Mouse (Mus musculus) kidney, adult 9 months (tissue): ENCODE data around the gene Rgl1.
A peak's percentile ranks its signal among the peaks of the same experiment; 100 is the strongest.

Experiments
- DNase-seq: peaks from one replicate; pipeline ENCODE4 v3.0.0; 2022

The Rgl1 gene

GRCm38 (mm10) chr1:152613158-152613857 is 152.8 kb downstream of the Rgl1 start:
- peak; percentile 91 for DNase-seq

GRCm38 (mm10) chr1:152612535-152613157 is 153.5 kb downstream of the Rgl1 start:
- DNase-seq = peak; percentile 96

DNA sequence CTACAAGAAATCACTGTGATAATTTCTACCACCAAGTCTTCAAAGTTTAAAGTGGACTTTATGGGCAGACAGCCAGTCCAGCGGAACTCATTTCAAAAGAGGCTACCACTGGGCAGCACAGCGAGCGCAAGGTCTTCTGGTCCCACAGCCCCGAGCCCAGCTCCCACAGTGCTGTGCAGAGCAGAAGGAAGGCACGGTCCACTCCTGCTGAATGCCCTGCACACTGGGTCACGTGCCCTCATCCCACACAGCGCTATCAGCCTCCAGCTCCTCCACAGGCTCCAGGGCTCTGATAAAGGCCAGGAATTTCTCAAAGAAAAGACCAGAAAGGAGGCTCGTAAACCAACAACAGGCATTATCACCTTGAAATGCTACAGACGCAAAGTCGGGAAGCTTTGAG is 156.6 kb downstream of the Rgl1 start:
- peak; percentile 60 for DNase-seq

GRCm38 (mm10) chr1:152609006-152609405 is 157.1 kb downstream of the Rgl1 start:
- DNase-seq = peak; percentile 65

GRCm38 (mm10) chr1:152607765-152608164 is 158.4 kb downstream of the Rgl1 start:
- peak; percentile 75 for DNase-seq

DNA sequence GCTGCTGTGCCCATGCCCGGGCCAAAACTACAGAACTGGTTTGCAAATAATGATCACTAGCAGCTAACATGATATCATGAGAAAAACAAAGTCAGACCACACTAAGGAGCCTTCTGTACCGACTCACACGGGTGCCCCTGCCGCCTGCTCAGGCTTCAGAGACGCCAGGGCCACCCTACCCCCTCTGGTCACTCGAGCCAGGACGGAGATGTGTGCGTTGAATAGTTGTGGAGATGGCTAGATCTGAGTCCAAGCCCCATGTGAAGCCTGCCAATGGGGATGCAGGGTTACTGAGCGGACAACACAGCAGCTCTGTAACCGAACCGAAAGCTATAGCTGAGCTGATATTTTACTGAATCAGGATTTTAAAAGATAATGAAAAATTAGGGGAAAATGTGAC is 159.4 kb downstream of the Rgl1 start:
- DNase-seq = no peak

DNA sequence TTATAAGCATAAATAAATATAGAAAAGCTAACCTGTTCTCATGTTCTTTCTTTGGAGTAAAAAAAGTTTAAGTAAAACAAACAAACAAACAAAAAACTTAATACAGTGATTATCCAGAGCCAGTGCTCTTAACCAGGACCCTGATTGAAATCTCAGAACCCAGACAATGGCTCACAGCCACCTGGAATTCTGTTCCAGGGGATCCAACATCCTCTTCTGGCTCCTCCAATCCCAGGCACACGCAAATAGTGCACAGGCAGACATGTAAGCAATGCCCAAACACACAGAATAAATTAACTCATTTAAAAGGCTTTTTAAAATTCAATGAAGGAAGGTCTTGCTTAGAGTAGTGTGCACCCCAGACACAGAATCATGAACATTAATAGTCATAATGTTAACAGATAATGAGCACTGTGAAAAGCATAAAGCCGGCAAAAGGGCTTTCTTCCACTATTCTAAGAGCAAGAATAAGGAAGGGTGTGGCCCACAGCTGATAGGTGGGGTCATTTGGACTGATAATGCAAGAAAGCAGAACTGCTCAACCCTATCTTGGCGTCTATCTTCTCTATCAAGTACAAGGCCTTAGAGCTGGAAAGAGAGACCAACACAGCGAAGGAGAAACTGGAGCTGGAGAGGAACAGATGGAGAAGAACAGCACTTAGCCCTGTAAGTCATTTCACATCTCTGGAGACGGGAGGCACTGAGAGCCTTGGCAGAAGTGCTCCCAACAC is 160.1 kb downstream of the Rgl1 start:
- no peak for DNase-seq

- no peak for DNase-seq
These were observed 162.0 kb downstream of the Rgl1 start for GRCm38 (mm10) chr1:152604147-152604546.

DNA sequence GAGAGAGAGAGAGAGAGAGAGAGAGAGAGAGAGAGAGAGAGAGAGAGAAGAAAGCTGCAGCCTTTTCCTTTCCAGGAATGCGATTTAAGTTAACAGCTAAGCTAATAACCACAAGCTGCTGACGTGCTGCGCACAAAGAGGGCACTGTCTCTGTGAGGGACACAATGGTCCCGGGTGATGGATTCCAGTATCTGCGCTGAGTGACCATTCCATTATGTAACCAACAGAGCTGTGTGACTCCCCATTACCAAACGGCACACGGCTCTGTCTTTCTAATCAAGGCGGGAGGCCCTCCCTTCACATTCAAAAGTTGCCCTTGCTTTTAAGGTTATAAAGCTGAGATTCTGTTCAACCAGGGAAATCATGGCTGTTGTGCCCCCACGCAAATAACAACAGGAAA is 162.5 kb downstream of the Rgl1 start:
- DNase-seq = no peak

DNA sequence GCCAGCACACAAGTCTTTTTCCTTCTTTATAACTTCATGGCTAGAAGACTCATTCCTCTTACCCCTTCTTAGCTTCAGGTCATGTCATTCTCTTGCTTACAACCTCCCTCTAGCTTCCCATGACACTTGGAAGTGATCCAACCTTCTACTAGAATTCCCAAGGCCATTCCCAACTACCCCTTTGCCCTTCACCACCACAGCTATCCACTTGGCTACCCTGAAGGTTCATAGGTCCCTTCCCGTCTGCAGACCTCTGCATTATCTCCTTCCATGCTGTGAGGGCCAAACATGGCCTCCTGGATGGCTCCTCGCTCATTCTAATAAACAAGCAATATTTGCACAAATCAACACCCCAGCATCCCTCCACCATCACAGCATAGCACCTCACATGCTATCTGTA is 165.7 kb downstream of the Rgl1 start:
- DNase-seq = peak; percentile 64

DNA sequence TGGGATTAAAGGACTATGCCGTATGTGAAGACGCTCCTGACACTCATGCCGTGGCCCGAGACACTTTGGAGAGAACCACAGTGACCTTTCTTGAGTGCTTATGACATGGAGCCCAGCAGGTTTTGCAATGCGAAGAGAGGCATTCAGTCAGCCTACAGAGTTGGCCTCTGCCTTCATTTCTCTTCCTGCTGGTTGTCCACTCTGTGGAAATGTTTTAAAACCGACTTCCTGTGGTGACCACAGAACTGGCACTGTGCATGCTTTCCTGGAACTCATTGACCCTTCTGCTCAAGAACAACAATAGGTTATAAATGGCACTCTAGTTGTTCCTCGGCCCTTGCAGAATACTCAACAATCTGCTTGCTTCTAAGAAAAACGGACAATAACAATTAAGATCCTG is 166.8 kb downstream of the Rgl1 start:
- DNase-seq = peak; percentile 74

DNA sequence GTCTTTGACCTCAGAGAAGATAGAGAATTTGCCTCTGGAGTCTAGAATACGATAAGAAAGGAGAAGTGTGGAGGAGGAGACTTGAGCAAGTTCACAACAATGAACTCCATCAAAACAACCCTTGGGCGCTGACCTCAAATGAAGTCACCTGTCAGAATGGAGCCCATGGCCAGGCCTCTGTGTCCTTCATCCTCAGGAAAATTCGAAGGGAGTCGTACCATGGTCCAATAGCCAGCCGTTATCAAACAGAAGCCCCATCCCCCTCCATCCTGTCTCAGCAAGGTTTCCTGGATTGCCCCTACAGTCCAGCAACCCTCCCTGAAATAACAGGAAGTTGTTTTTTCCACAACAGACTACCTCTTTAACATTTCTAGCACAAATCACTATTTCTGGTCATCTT is 171.5 kb downstream of the Rgl1 start:
- DNase-seq = no peak

DNA sequence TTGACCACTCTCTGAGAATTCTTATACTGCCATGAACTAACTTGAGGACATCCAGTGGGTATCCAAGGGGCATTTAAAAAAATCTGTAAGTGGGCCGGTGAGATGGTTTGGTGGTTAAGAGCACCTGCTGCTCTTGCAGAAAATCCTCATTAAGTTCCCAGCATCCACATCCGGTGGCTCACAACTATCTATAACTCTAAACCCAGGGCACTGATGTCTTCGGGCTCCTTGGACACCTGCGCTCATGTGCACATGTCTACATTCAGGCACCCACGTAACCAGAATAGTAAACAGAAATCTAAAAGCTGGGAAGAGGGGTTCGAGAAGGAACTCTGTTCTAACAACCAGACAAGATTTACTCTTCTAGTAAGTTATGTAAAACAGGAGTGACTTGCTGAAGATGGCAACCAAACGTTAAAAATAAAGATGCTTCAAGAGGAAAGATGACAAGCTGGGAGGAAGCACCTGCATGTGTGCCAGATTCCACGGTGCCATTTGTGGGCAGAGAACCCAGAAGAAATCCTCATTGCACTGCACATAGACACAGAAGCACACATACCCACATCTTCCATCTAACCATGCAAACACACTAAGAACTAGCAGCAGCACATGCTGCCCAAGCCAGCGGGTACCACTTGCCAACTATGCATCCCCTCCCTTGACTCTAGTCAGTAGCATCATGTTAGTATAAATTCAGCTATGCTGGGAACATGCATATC is 172.2 kb downstream of the Rgl1 start:
- DNase-seq = no peak

GRCm38 (mm10) chr1:152593382-152593781 is 172.8 kb downstream of the Rgl1 start:
- no peak for DNase-seq

DNA sequence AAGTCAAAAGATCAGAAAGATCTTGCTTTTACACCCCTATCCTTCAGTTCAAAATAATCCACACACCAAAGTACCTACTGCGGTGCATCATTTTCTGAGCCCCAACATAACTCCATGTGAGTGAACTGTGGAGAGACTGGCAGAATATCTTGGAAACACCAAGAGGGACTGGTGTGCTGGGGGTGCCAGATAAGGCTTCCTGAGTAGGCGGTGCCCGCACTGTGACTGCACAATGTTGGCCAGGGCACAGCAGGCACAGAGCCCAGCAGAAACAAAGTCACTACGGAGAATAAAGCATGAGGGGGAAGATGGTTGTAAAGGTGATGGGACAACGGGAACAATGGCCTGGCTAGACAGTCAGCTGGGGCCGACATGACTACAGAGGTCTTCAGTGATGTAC is 173.5 kb downstream of the Rgl1 start:
- DNase-seq = no peak

DNA sequence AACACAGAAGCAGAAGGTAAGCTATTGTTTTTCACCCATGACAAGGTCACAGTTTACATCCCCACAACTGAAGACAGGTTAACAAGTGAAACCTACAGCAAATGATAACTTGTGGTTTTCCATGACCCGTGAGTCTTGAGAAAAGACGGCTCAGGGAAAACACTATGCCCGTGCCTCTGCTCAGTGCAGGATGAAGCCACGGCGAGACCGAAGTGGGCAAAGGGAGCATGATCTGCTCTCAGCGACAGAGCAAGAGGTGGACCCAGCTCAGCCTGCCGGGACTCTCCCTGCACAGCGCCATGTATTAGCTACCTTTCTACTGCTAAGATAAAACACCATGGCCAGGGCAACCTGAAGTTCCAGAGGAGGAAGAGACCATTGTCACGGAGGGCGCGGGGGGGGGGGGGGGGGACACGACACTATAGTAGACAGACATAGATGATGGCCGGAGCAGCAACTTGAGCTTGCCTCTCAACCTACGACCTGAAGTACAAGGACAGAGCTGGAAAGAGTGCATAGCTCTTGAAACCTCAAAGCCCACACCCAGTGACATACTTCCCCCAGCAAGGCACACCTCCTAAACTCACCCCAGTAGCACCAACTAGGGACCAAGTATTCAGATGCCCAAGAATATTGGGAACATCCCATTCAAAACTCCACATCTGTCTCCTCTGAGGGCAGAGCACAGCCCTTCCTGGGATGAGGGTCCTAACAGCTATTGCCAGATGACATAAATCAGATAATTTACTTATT is 174.2 kb downstream of the Rgl1 start:
- no peak for DNase-seq

- no peak for DNase-seq
These were observed 175.8 kb downstream of the Rgl1 start for GRCm38 (mm10) chr1:152590321-152590720.

DNA sequence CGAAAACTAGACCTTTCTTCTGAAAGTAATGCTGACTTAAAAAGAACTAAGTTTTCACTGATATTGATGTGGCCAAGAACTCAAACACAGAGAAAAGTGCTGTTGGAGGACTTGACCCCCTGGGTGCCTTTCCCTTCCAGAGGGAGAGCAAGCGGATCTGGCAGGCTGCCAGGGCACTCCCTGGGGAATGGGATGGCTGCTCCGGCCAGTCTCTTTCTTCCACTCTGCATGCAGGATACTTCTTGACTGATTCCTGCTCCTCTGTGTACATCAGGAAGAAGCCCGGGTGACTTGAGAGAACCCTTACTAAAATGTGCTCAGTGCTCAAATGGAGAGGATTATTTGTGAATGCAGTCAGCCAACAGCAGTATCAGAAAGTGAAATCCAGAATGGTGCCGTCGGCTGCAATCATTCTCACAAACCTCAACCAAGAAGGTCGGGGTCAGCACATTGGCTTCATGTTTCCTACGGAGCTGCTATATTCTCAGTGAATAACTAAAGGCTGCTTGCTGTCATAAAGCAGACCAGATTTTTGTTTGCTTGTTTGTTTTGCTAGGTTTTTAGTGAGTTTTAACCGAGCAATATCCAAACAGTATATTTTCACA is 176.7 kb downstream of the Rgl1 start:
- peak; percentile 86 for DNase-seq

GRCm38 (mm10) chr1:152587431-152587830 is 178.7 kb downstream of the Rgl1 start:
- no peak for DNase-seq

DNA sequence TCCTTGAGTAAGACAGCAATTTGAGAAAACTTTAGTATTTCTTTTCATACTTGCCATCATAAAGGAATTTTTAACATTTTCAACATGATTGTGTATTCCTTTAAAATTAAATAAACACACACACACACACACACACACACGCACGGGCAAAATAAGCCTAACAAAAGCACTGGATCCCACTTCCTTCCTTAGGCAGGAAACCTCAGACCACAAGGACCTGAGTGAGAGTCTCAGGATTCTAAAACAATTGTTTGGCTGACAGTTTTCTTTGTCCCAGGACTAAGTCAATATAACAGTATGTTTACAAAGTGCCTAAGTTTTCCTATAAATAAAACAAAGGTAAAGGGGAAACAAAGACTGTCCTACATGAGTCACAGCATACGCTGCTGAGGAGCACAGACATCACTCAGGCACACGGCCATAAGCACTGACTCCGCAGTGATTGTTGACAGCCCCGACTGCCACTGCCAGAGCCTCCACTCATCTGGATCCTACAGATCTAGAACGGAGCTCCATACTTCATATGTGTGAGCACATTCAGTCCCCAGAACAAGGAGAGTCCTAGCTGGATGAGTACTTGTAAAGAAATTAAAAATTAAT is 180.7 kb downstream of the Rgl1 start:
- DNase-seq = no peak

DNA sequence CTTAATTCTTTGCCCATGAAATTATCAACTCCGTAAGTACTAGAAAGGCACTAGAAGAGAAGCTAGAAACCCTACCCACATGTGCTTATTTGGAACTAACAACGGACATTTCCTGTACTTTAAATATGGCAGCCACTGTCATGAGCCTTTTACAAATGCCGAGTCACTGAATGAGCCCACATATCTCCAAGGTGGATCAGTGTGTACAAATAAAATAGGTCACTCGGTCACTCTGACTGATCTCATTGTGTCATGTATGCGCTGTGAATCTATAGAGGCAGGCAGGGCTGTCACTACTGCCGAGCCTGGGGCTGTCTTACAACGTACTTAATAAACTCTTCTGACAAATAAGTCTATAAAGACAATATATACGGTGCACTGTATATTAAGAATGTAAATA is 181.2 kb downstream of the Rgl1 start:
- DNase-seq = no peak
